19 mouse cellular contexts compared by ENCODE assay signal in the genomic region with DNA sequence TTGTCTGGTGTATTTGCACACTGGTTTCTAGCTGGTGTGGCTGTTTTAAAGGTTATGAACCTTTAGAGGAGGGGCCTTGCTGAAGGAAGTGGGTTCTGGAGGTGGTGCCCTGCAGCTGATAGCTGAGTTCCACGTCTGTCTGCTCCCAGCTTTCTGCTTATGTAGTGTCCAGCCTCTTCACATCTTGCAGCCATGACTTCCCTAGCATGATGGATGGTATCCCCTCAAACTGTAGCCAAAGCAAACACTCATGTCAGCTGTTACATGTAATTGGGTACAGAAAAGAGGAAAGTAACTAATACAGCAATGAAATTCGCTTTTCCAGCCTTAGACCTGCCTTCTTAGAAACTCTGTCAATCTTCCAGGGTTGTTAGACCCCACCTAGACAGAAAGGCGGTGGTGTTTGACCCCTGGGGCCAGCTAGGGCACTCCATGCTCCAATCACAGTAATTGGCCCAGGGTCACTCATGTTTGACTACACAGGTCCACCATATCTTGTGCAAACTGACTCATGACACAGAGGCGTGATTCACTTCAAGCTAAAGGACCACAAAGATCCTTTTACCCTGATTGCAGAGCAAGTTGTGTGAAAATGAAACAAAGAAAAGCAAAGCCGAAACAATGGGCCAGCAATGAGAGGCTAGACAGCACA.
DNase-seq lines count a peak whose midpoint lies in the region; ATAC-seq lines count a peak whose summit lies in the region.
"Had no signal": no experiment of that assay in that cellular context is flagged by ENCODE, and none has a peak within 500 bp of the region (broad histone marks: within the 10 kb centered on the region; RNA-seq: fewer than 3 reads in every experiment).

No protein-coding gene starts in this region.

- no peak for DNase-seq in liver, embryonic 13.5 days
- DNase-seq in kidney, adult 8-10 months: peak; percentile 2 to 27
- peak; percentile 31 to 41 for DNase-seq in kidney, postnatal 4 days
- DNase-seq in cerebellum, adult 11 months: no peak
- no peak for DNase-seq in adrenal gland, postnatal 10 days
- DNase-seq: cerebellum, adult 9-11 months; gastrocnemius, postnatal 25 days; heart, postnatal 10 days; lung, postnatal 14 days; spleen, adult 18-20 months; thymus, postnatal 36 days had no signal

- no peaks in the 10 kb centered on the region for H3K36me3 ChIP-seq in liver, embryonic 13.5 days
- peaks cover 3% of the 10 kb centered on the region; the same call in 1 of the 2 replicates for H3K36me3 ChIP-seq in liver, embryonic 12.5 days
- no peaks in the 10 kb centered on the region for H3K36me3 ChIP-seq in forebrain, embryonic 12.5 days (replicated peaks)
- H3K36me3 ChIP-seq: embryonic facial prominence, embryonic 13.5 days; heart, embryonic 10.5 days had no signal

- H3K27ac ChIP-seq in liver, embryonic 13.5 days: no peak overlapping the region
- no peak overlapping the region for H3K27ac ChIP-seq in liver, embryonic 12.5 days
- no peak overlapping the region for H3K27ac ChIP-seq in forebrain, embryonic 12.5 days
- H3K27ac ChIP-seq: embryonic facial prominence, embryonic 13.5 days; heart, embryonic 10.5 days had no signal

- no peaks in the 10 kb centered on the region for H3K9me3 ChIP-seq in liver, embryonic 13.5 days (replicated peaks)
- no peaks in the 10 kb centered on the region for H3K9me3 ChIP-seq in liver, embryonic 12.5 days (replicated peaks)
- H3K9me3 ChIP-seq in forebrain, embryonic 12.5 days: no peaks in the 10 kb centered on the region
- H3K9me3 ChIP-seq: embryonic facial prominence, embryonic 13.5 days; heart, embryonic 10.5 days had no signal

- ATAC-seq in liver, embryonic 13.5 days (ENCODE audit: low read depth): peak; percentile 45; the same call in 1 of the 2 replicates
- ATAC-seq in liver, embryonic 12.5 days: no peak
- ATAC-seq in forebrain, embryonic 12.5 days (ENCODE audit: low FRiP score): no peak
- ATAC-seq: activated CD4-positive, CD25-positive, alpha-beta regulatory T cell, adult 4 months; midbrain, embryonic 16.5 days; Patski had no signal

- 55% methylated on average over 5 of the region's 5 CpGs for WGBS in liver, embryonic 13.5 days (ENCODE audit: insufficient replicate concordance)
- WGBS in liver, embryonic 12.5 days (ENCODE audit: insufficient replicate concordance): 67% methylated on average over 5 of the region's 5 CpGs
- WGBS in forebrain, embryonic 12.5 days: 82% methylated on average over 5 of the region's 5 CpGs

- no peaks in the 10 kb centered on the region for H3K27me3 ChIP-seq in liver, embryonic 13.5 days
- H3K27me3 ChIP-seq in liver, embryonic 12.5 days (replicated peaks): no peaks in the 10 kb centered on the region
- H3K27me3 ChIP-seq in forebrain, embryonic 12.5 days: no peaks in the 10 kb centered on the region
- H3K27me3 ChIP-seq: embryonic facial prominence, embryonic 13.5 days; Patski had no signal

- no peak overlapping the region for H3K4me2 ChIP-seq in liver, embryonic 13.5 days
- no peak overlapping the region for H3K4me2 ChIP-seq in liver, embryonic 12.5 days
- no peak overlapping the region for H3K4me2 ChIP-seq in forebrain, embryonic 12.5 days
- H3K4me2 ChIP-seq: embryonic facial prominence, embryonic 13.5 days; hindbrain, embryonic 14.5 days had no signal

- no peak overlapping the region for H3K4me3 ChIP-seq in liver, embryonic 13.5 days (replicated peaks)
- no peak overlapping the region for H3K4me3 ChIP-seq in liver, embryonic 12.5 days
- H3K4me3 ChIP-seq in forebrain, embryonic 12.5 days (replicated peaks): no peak overlapping the region
- H3K4me3 ChIP-seq: embryonic facial prominence, embryonic 13.5 days; heart, embryonic 10.5 days had no signal

- H3K9ac ChIP-seq in liver, embryonic 13.5 days: no peak overlapping the region
- H3K9ac ChIP-seq in liver, embryonic 12.5 days: no peak overlapping the region
- no peak overlapping the region for H3K9ac ChIP-seq in forebrain, embryonic 12.5 days
- H3K9ac ChIP-seq: embryonic facial prominence, embryonic 13.5 days; hindbrain, embryonic 14.5 days had no signal

- H3K4me1 ChIP-seq in liver, embryonic 13.5 days (replicated peaks): 0 out of 2 replicates have a peak, but pooled peaks cover 11% of the 10 kb centered on the region
- no peaks in the 10 kb centered on the region for H3K4me1 ChIP-seq in liver, embryonic 12.5 days
- peaks cover 36% of the 10 kb centered on the region for H3K4me1 ChIP-seq in forebrain, embryonic 12.5 days

Comparison
In these comparisons a context has a peak if more than half of its experiments do, and no peak if none do; other contexts are left out.
1. DNase-seq: peak in kidney, adult 8-10 months (2 of 2) and kidney, postnatal 4 days (2 of 2); none in liver, embryonic 13.5 days (single experiment), cerebellum, adult 11 months (single experiment) and adrenal gland, postnatal 10 days (single experiment).